Mouse (Mus musculus): ENCODE results near the gene Inf2.

GRCm38 (mm10) chr12:112562462-112562861 lies 26.1 kb upstream of the Inf2 start:
- no peak for TF ChIP-seq CTCF (IDR thresholded peaks at IDR 0.05; ENCODE audit: extremely low read depth, insufficient read depth, insufficient read length, insufficient replicate concordance)
- no peak for TF ChIP-seq POLR2A (IDR thresholded peaks at IDR 0.05; ENCODE audit: low read depth, low read length)
